Mouse (Mus musculus): Measurements from ENCODE around the gene Pm20d1. TPM values are rescaled to one million over a fixed set of nuclear protein-coding genes. Genes with fewer than 3 reads are reported as not detected.

Pm20d1 gene
- total and polyA plus RNA-seq, 3 experiments = not detected

GRCm38 (mm10) chr1:131763683-131764082, 33.5 kb upstream of the Pm20d1 start:
- H3K36me3 ChIP-seq (ENCODE audit: control insufficient read depth in 1 of 2, insufficient read depth in 2 of 2, low read length in 2 of 2) = no peaks in the 10 kb centered on the region
- H3K27me3 ChIP-seq (ENCODE audit: control insufficient read depth in 1 of 2, insufficient read depth in 2 of 2, low read length in 2 of 2) = peaks cover 8 to 12% of the 10 kb centered on the region in 2 experiments
- no peak overlapping the region for H3K4me3 ChIP-seq (ENCODE audit: control insufficient read depth in 1 of 2, insufficient read depth in 1 of 2, low read depth in 2 of 2, low read length in 2 of 2)
- no peak overlapping the region for H3K27ac ChIP-seq (ENCODE audit: control insufficient read depth, low read depth, low read length)
- H3K9ac ChIP-seq (ENCODE audit: control insufficient read depth, low read depth, low read length, poor library complexity, severe bottlenecking) = no peak overlapping the region
- no peaks in the 10 kb centered on the region for H3K9me3 ChIP-seq (replicated peaks; ENCODE audit: insufficient read depth, low read length)
- H3K79me2 ChIP-seq (ENCODE audit: control insufficient read depth, insufficient read depth, low read length, poor library complexity) = no peaks in the 10 kb centered on the region
- peak; percentile 19 for DNase-seq (ENCODE audit: low read depth, low spot score)
- H3K4me1 ChIP-seq (ENCODE audit: control insufficient read depth in 1 of 2, insufficient read depth in 2 of 2, low read length in 2 of 2) = no peaks in the 10 kb centered on the region; a peak in 1 of 4 replicates
- peak in 2 of 3 experiments; percentile 41 to 47; a peak in 4 of 6 replicates for TF ChIP-seq CTCF (IDR thresholded peaks at IDR 0.05 in 2 of 3, conservative IDR thresholded peaks at IDR 0.05 in 1 of 3; ENCODE audit: control insufficient read depth in 1 of 3, insufficient read depth in 1 of 3, low read depth in 2 of 3, low read length in 3 of 3, poor library complexity in 1 of 3, severe bottlenecking in 1 of 3)
- no peak for TF ChIP-seq MYB (IDR thresholded peaks at IDR 0.05; ENCODE audit: low read depth, low read length)
- no peak for TF ChIP-seq KAT2A (conservative IDR thresholded peaks at IDR 0.05; ENCODE audit: low read depth, low read length)
- TF ChIP-seq CHD2 (IDR thresholded peaks at IDR 0.05; ENCODE audit: low read length) = no peak
- no peak for TF ChIP-seq GATA1 (IDR thresholded peaks at IDR 0.05; ENCODE audit: low read depth, low read length)
- TF ChIP-seq RAD21 (IDR thresholded peaks at IDR 0.05; ENCODE audit: low read depth, low read length) = no peak
- no peak for TF ChIP-seq ELF1 (IDR thresholded peaks at IDR 0.05; ENCODE audit: low read depth, low read length)
- TF ChIP-seq BHLHE40 (IDR thresholded peaks at IDR 0.05; ENCODE audit: borderline replicate concordance, low read depth, low read length) = no peak
- TF ChIP-seq RCOR1 (IDR thresholded peaks at IDR 0.05; ENCODE audit: low read depth, low read length) = no peak
- TF ChIP-seq SMC3 (IDR thresholded peaks at IDR 0.05; ENCODE audit: low read depth, low read length) = peak; percentile 52
- TF ChIP-seq TAL1 (IDR thresholded peaks at IDR 0.05; ENCODE audit: low read length) = no peak
- no peak for TF ChIP-seq HCFC1 (IDR thresholded peaks at IDR 0.05; ENCODE audit: low read depth, low read length)
- TF ChIP-seq MEF2A (IDR thresholded peaks at IDR 0.05; ENCODE audit: extremely low read depth, insufficient replicate concordance, low read depth, low read length, poor library complexity, severe bottlenecking) = no peak
- TF ChIP-seq NELFE (IDR thresholded peaks at IDR 0.05; ENCODE audit: low read depth, low read length) = no peak
- no peak for TF ChIP-seq TBP (IDR thresholded peaks at IDR 0.05; ENCODE audit: low read depth, low read length)

- Histone ChIP-seq H3K79me2 (ENCODE audit: control insufficient read depth, insufficient read depth, low read length, poor library complexity) (no peaks in the 10 kb centered on the region), H3K36me3 (ENCODE audit: control insufficient read depth in 1 of 2, insufficient read depth in 2 of 2, low read length in 2 of 2) (no peaks in the 10 kb centered on the region), H3K4me3 (ENCODE audit: control insufficient read depth in 1 of 2, insufficient read depth in 1 of 2, low read depth in 2 of 2, low read length in 2 of 2) (no peak overlapping the region), H3K9ac (ENCODE audit: control insufficient read depth, low read depth, low read length, poor library complexity, severe bottlenecking) (no peak overlapping the region), H3K9me3 (replicated peaks; ENCODE audit: insufficient read depth, low read length) (no peaks in the 10 kb centered on the region), H3K4me1 (ENCODE audit: control insufficient read depth in 1 of 2, insufficient read depth in 2 of 2, low read length in 2 of 2) (no peaks in the 10 kb centered on the region; a peak in 1 of 4 replicates), H3K27me3 (ENCODE audit: control insufficient read depth in 1 of 2, insufficient read depth in 2 of 2, low read length in 2 of 2) (peaks cover 17 to 18% of the 10 kb centered on the region in 2 experiments), H3K27ac (ENCODE audit: control insufficient read depth, low read depth, low read length) (no peak overlapping the region)
- TF ChIP-seq BHLHE40 (IDR thresholded peaks at IDR 0.05; ENCODE audit: borderline replicate concordance, low read depth, low read length) = no peak
- TF ChIP-seq MYC (IDR thresholded peaks at IDR 0.05; ENCODE audit: low read depth, low read length) = no peak
- no peak for TF ChIP-seq EP300 (IDR thresholded peaks at IDR 0.05; ENCODE audit: low read depth in 1 of 2, low read length in 2 of 2)
- TF ChIP-seq NRF1 (IDR thresholded peaks at IDR 0.05; ENCODE audit: insufficient read depth, low read depth, low read length, poor library complexity, severe bottlenecking) = no peak
- no peak for TF ChIP-seq SMC3 (IDR thresholded peaks at IDR 0.05; ENCODE audit: low read depth, low read length)
- no peak for TF ChIP-seq MYB (IDR thresholded peaks at IDR 0.05; ENCODE audit: low read depth, low read length)
- DNase-seq (ENCODE audit: low read depth, low spot score) = no peak
These were observed 32.4 kb upstream of the Pm20d1 start for GRCm38 (mm10) chr1:131764581-131765338.

Measured in MEL (cell line).